Mouse (Mus musculus) cerebellum, adult 9-10 months (tissue): Measurements from ENCODE around the gene Gm17332.
"Not testable (repeated sequence)": the region's sequence is repeated elsewhere in the genome, so short reads cannot be mapped to it uniquely, and the experiment has no call there.

Experiments
- DNase-seq: peaks from one replicate; pipeline ENCODE4 v3.0.0; 2022

Gm17332 gene

DNA sequence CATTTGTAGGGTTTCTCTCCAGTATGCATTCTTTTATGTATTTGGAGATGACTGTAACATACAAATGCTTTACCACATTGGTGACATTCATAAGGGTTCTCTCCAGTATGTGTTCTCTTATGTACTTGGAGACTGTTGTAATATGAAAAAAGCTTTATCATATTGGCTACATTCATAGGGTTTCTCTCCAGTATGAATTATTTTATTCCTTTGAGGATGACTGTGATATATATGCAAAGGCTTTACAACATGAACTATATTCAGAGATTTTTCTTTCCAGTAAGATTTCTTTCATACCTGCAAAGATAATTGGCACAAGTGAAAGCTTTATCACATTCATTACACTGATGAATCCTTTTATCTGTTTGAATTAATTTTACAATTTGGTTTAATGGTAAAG is at the start of gene Gm17332:
Gm17332 (minus strand) TSS at position 101 of the 400 bp plus-strand sequence.
- DNase-seq = no peak

- no peak for DNase-seq
Measured at GRCm38 (mm10) chr11:31229966-31230365, 47.7 kb upstream of the Gm17332 start.

- no peak for DNase-seq
Measured at GRCm38 (mm10) chr11:31225359-31225758, 43.1 kb upstream of the Gm17332 start.

DNA sequence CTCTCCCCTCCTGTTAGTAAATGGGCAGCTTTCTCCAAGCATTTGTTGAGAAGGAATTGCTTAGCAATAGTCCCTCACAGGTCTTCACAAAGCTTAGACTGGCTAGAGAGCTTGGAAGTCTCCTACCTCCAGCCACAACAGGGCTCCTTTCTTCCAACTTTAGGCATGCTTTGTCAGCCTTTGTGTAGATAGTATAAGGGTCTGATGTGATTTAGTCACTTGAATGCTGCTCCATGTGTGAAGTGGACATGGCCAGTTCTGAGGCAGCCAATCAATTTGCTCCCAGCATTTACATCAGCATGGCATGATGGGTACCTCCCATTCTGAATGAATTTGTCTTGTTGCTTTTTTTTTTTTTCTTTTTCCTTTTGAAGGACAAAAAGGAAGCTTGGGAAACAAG is 35.7 kb upstream of the Gm17332 start:
- DNase-seq = no peak

GRCm38 (mm10) chr11:31195621-31196363 is 13.5 kb upstream of the Gm17332 start:
- DNase-seq = no peak

GRCm38 (mm10) chr11:31194761-31195160 is 12.5 kb upstream of the Gm17332 start:
- no peak for DNase-seq

GRCm38 (mm10) chr11:31170052-31170646 is 12.1 kb downstream of the Gm17332 start:
- no peak for DNase-seq

DNA sequence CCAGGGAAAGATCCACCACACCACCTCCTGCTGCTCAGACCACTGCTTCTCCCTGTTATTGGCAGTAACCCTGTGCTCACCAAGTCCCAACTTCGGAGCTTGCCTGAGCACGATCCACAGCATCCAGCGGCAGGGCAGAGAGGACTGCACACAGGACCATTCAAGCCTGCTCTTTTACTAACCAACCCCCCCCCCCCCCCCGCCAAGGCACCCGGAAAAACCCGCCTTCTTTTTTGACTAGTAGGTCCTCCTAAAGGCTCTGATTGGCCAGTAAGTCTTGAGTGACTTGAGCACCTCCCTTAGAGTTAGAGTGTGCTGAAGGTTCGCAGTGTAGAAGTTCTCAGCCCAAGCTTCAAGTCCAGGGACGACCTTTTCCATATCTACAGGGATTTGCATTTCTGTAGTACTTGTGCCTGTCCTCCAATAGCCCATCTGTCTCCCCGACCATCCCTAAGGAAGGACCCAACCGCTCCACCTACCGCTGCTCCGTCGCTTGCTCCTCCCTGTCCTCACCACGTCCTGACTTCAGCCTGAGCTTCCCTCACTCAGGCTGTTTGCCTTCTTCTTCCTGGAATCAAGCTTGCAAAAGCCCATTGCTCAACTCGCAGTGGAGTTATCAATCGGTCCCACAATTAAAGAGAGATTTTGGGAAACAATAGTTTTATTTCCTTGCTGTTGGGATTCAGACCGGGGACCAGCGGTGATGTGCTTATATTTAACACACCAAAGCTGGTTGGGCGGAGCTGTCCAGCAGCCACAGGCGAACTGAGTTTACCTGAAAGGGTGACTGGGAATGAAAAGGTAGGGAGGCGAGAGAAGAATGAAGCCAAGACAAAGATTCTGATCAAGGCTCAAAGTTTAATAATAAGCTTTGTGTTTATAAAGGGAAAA is 12.9 kb downstream of the Gm17332 start:
- peak; percentile 24 for DNase-seq

DNA sequence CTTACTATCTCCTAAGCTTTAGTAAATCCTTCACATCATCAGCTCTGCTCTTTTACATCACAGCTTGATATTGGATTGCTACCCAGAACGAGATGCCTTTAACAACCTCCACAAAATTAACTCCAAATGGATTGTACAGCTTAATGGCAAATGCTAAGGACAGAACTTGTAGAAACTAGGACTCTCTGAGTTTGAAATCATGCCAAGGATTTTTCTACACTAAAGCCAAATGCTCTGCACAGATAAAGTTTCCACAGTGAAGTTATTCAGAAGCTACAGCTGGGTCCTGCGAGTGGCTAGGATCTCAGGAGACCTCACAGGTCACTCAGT is 13.5 kb downstream of the Gm17332 start:
- no peak for DNase-seq

- DNase-seq = no peak
Measured at GRCm38 (mm10) chr11:31157021-31157420, 25.2 kb downstream of the Gm17332 start.

DNA sequence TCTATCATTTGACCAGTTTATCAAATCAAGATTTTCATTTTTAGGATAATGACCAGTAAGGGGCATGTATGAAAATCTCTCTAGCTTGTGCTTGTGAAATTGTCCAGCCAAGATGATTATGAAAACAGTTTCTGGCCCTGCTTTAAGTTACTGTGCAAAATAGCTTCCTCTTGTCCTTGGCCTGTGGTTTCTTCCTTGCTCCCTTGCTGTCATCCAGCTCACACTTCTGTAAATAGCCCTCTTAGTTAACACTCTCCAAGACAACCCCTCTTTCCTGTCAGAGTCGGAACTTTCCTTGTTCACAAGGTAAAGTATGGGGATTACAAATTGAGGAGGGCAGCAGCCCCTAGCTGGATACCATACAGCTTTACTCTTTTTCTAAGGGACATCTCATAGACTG is 43.9 kb downstream of the Gm17332 start:
- not testable (repeated sequence) for DNase-seq

DNA sequence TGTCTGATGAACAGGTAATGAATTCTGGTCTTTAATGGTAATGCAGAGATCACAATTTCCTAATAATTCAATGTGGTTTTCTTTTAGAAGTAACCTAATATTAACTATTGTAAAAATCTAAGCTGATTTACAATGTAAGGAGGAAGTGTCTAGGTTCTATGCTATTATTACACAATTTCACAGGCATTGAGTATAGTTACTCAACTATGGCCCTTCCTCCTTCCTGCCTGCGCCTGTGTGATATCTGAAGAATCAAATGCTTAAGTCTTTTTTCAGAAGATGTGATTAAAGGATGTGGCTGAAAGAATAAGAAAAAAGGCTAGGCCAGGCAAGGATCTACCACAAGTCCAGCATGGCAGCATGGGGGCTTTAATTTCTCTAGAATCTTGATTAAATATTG is 47.4 kb downstream of the Gm17332 start:
- not testable (repeated sequence) for DNase-seq

DNA sequence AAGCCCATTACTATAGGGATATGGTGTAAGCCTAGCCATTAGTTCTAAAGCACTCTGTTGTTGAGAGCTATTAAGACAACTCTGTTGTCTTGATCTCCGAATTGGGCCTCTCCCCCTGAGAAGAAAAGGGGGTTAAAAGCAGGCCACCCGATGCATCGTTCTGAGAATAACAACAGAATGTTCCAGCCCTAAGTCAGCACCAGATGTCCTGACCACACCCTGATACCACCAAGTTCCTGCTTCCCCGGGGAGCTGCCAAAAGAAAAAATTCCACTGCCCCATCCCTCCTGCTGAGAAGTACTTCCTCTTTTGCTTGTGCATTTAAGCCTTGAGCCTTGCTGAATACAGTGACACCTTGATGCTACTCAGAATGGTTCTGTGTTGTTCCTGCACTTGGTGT is 48.5 kb downstream of the Gm17332 start:
- not testable (repeated sequence) for DNase-seq
